Mouse (Mus musculus) midbrain, embryonic 15.5 days (tissue): ENCODE measurements around the gene Pdia4. TPM values are rescaled to one million over a fixed set of nuclear protein-coding genes. Genes with fewer than 3 reads are reported as not detected.

Experiments used
- ATAC-seq: fragments of 200-750 bp; cut with Nextera tagmentation; replicated peaks from 2 replicates; pipeline ENCODE4 v1.8.0; 2017; ENCODE audit warnings: moderate TSS enrichment
- H3K27ac ChIP-seq: fragments of 300-500 bp; sonication (generic); 2 replicates; pipeline ENCODE4 v1.5.1; 2015; ENCODE audit warnings: mild to moderate bottlenecking, inconsistent platforms
- H3K27me3 ChIP-seq: fragments of 300-500 bp; sonication (generic); replicated peaks from 2 replicates; pipeline ENCODE4 v1.6.1; 2015; ENCODE audit warnings: inconsistent platforms
- H3K36me3 ChIP-seq: fragments of 300-500 bp; sonication (generic); replicated peaks from 2 replicates; pipeline ENCODE4 v1.6.1; 2015; ENCODE audit warnings: inconsistent platforms
- H3K4me1 ChIP-seq: fragments of 300-500 bp; sonication (generic); 2 replicates; pipeline ENCODE4 v1.6.1; 2015; ENCODE audit warnings: inconsistent platforms
- H3K4me2 ChIP-seq: fragments of 300-500 bp; sonication (generic); 2 replicates; pipeline ENCODE4 v1.6.1; 2015; ENCODE audit warnings: inconsistent platforms, mild to moderate bottlenecking, moderate library complexity
- H3K4me3 ChIP-seq: fragments of 300-500 bp; sonication (generic); 2 replicates; pipeline ENCODE4 v1.5.1; 2015; ENCODE audit warnings: mild to moderate bottlenecking, inconsistent platforms
- H3K9ac ChIP-seq: fragments of 300-500 bp; sonication (generic); 2 replicates; pipeline ENCODE4 v1.6.1; 2015; ENCODE audit warnings: mild to moderate bottlenecking, inconsistent platforms
- H3K9me3 ChIP-seq: fragments of 300-500 bp; sonication (generic); 2 replicates; pipeline ENCODE4 v1.6.1; 2016; ENCODE audit warnings: inconsistent platforms
- WGBS: fragments of 180-500 bp; shearing (Covaris S2); methylation state at CpG from one replicate; pipeline ENCODE4 v1.1.7; 2015; ENCODE audit warnings: mixed read lengths; 5-methylcytosine and 5-hydroxymethylcytosine counted together
- polyA plus RNA-seq: library from polyadenylated mRNA; unstranded; fragments of >200 nt; fragmentation: Nextera tagmentation; extraction: Ambion mirVana; gene quantifications from 2 replicates; pipeline ENCODE4 v1.2.1, GENCODE M21; 2015

The Pdia4 gene
- polyA plus RNA-seq, 1 experiment from 2014 or later, result 138 TPM

- Histone ChIP-seq H3K9ac (no peak overlapping the region), H3K4me3 (no peak overlapping the region), H3K9me3 (no peaks in the 10 kb centered on the region), H3K27ac (no peak overlapping the region), H3K36me3 (peaks cover 34% of the 10 kb centered on the region), H3K4me2 (no peak overlapping the region), H3K4me1 (peaks cover 29% of the 10 kb centered on the region), H3K27me3 (no peaks in the 10 kb centered on the region)
- WGBS, result 94% methylated on average over 5 of the region's 5 CpGs
- no peak for ATAC-seq
These were observed 4.7 kb downstream of the Pdia4 start for GRCm38 (mm10) chr6:47808545-47808944.

DNA sequence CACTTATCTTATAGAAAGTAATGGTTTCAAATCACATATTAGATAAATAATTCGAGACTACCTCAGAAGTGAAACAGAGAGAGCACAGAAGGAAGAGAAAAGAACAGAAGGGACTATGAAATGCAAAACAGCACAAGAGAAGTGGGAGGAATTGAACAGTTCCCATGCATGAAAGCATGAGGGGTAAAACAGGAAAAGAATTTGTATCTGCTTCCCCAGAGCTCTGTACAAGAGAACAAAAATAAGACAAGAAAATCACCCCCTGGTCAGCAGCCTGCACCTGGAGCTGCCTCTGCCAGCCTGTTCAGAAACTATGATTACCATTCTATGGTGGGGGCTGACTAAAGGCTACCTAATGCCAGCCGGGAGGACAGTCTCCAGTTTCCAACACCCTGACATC is 5.8 kb downstream of the Pdia4 start:
- no peak overlapping the region for H3K27ac ChIP-seq
- WGBS, result 96% methylated on average over 2 of the region's 2 CpGs
- peaks cover 29% of the 10 kb centered on the region for H3K4me1 ChIP-seq
- H3K27me3 ChIP-seq, result no peaks in the 10 kb centered on the region
- ATAC-seq, result no peak
- H3K4me2 ChIP-seq, result no peak overlapping the region
- no peak overlapping the region for H3K9ac ChIP-seq
- H3K4me3 ChIP-seq, result no peak overlapping the region
- no peaks in the 10 kb centered on the region for H3K9me3 ChIP-seq
- peaks cover 44% of the 10 kb centered on the region for H3K36me3 ChIP-seq

DNA sequence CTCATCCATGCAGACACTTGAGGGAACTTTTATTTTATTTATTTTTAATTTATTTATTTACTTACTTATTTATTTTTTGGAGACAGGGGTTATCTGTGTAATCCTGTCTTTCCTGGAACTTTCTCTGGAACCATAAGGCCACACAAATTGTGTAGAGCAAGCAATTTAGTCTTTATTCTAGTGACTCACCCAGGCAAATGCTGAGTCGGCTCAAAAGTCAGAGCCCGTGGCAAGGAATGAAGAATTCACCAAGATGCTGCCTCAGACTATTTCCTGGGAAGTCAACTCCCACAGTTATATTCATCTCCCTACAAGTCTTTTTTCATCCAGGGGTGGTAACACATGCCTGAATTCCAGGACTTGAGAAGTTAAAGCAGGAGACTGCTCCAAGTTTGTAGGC is 7.7 kb downstream of the Pdia4 start:
- no peak overlapping the region for H3K9ac ChIP-seq
- no peak overlapping the region for H3K4me2 ChIP-seq
- no peaks in the 10 kb centered on the region for H3K27me3 ChIP-seq
- no peak overlapping the region for H3K4me3 ChIP-seq
- ATAC-seq, result no peak
- peaks cover 56% of the 10 kb centered on the region for H3K36me3 ChIP-seq
- H3K27ac ChIP-seq, result no peak overlapping the region
- H3K4me1 ChIP-seq, result peaks cover 12% of the 10 kb centered on the region
- no peaks in the 10 kb centered on the region for H3K9me3 ChIP-seq
- WGBS, result 87% methylated on average over 2 of the region's 2 CpGs

DNA sequence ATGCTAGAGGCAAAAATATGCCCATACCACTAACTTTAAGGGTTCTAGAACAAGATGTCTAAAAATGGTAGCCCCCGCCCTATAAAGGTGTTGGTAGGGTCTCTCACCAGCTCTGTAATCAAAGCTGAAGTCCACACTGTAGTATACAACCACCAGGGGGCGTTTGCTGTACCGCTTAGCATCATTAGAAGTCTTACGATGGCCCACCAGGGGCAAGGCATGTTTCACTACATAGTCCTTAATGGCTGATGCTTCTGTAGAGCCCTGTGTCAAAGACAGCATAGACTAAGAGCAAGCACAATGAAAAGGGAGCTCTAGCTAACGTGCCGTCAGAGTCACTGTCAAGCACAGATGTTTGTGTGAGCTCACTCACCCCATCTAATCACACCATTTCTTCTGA is 14.2 kb downstream of the Pdia4 start:
- Histone ChIP-seq H3K27me3 (no peaks in the 10 kb centered on the region), H3K4me1 (0 out of 2 replicates have a peak, but pooled peaks cover 3% of the 10 kb centered on the region), H3K9me3 (no peaks in the 10 kb centered on the region), H3K4me2 (no peak overlapping the region), H3K9ac (no peak overlapping the region), H3K27ac (no peak overlapping the region), H3K36me3 (peaks cover 65% of the 10 kb centered on the region), H3K4me3 (no peak overlapping the region)
- 50% methylated on average over 6 of the region's 6 CpGs for WGBS
- peak; percentile 45 for ATAC-seq

GRCm38 (mm10) chr6:47794106-47794830 is 19.0 kb downstream of the Pdia4 start:
- Histone ChIP-seq H3K27me3 (no peaks in the 10 kb centered on the region), H3K36me3 (peaks cover 26% of the 10 kb centered on the region), H3K9me3 (no peaks in the 10 kb centered on the region), H3K27ac (peak overlapping the region; percentile 18; the same call in 1 of the 2 replicates), H3K9ac (no peak overlapping the region), H3K4me2 (no peak overlapping the region), H3K4me3 (no peak overlapping the region), H3K4me1 (peaks cover 3% of the 10 kb centered on the region; the same call in 1 of the 2 replicates)
- 30% methylated on average over 10 of the region's 10 CpGs for WGBS
- ATAC-seq, result 0 out of 2 replicates have a peak, but pooled peaks have one; percentile 18

DNA sequence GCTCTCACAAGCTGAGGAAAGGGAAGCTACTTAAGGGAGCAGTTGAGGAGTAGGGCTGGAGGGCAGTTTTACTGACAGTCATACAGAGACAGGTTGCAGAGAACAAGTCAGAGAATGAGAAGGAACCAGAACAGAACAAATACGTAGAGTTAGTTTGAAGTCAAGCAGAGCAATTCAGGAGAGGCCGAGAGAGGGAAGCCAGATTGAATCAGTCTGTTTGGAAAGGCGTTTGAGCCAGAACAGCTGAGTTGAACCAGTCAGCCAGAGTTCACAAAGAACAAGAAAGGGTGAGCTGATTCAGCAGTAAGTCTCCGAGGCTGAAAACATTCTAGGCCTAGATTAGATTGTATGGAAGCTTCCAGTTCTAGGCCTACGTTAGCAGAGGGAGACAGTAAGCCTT is 19.9 kb downstream of the Pdia4 start:
- H3K36me3 ChIP-seq, result peaks cover 26% of the 10 kb centered on the region
- peaks cover 8% of the 10 kb centered on the region for H3K4me1 ChIP-seq
- no peaks in the 10 kb centered on the region for H3K27me3 ChIP-seq
- H3K4me2 ChIP-seq, result no peak overlapping the region
- ATAC-seq, result no peak
- no peaks in the 10 kb centered on the region for H3K9me3 ChIP-seq
- H3K4me3 ChIP-seq, result no peak overlapping the region
- WGBS, result 78% methylated on average over 5 of the region's 5 CpGs
- H3K27ac ChIP-seq, result no peak overlapping the region
- no peak overlapping the region for H3K9ac ChIP-seq

DNA sequence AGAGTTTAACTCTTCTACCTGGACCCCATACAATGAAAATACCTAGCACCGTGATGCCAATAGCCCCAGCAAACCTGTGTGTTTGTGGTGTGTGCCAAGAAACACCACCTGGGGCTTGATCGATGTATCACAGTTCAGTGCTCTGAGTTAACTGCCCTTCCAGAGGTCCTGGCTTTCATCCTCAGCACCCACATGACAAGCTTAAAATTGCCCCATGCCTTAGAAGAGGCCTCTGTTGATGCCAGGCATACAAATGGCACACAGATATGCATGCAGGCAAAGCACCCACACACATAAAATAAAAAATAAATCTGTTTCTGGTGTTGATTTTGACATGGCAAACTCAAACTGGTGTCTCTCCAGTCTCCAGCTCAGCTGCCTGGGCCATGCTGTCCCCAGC is 20.7 kb downstream of the Pdia4 start:
- peaks cover 24% of the 10 kb centered on the region for H3K36me3 ChIP-seq
- peaks cover 8% of the 10 kb centered on the region for H3K4me1 ChIP-seq
- 92% methylated on average over 2 of the region's 2 CpGs for WGBS
- H3K9ac ChIP-seq, result no peak overlapping the region
- H3K27ac ChIP-seq, result no peak overlapping the region
- ATAC-seq, result no peak
- no peaks in the 10 kb centered on the region for H3K27me3 ChIP-seq
- H3K4me3 ChIP-seq, result no peak overlapping the region
- no peak overlapping the region for H3K4me2 ChIP-seq
- no peaks in the 10 kb centered on the region for H3K9me3 ChIP-seq

DNA sequence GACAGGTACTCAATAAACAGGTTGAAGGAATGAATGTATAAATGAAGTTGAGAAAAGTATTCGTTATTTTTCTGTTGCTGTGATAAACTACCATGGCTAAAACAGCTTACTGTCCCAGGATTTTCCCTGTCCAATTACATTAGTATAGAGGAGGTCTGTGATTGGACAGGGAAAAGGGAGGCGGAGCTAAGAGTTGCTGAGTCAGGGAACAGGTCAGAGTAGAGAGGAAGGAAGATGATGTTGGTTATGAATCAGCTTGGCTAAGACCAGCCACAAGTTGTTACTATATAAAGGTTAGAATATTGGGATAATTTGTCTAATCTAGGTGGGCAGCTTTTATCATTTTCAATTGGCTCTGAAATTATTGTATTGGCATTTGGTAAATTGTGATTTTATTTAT is 22.5 kb downstream of the Pdia4 start:
- Histone ChIP-seq H3K9me3 (no peaks in the 10 kb centered on the region), H3K27ac (no peak overlapping the region), H3K27me3 (no peaks in the 10 kb centered on the region), H3K4me1 (peaks cover 8% of the 10 kb centered on the region), H3K9ac (no peak overlapping the region), H3K36me3 (peaks cover 9% of the 10 kb centered on the region), H3K4me2 (no peak overlapping the region), H3K4me3 (no peak overlapping the region)
- ATAC-seq, result no peak
- WGBS, result 60% methylated on average over 2 of the region's 2 CpGs

DNA sequence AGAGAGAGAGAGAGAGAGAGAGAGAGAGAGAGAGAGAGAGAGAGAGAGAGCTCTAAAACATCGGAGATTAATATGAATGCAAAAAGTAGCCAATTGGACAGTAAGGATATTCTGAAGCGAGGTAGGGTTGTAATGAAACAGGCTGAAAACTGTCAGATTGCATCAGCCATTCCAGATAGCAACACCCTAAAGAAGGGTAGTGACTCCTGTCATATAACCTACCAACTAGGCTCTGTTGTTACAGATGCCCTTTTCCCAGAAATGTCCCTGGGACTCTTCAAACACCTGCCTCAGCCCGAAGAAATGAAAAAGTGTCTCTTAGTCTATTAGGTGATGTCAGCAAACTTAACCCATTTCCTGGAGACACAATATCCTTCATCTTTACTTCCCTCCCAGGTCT is 24.4 kb downstream of the Pdia4 start:
- Histone ChIP-seq H3K4me3 (peak overlapping the region; percentile 46), H3K4me2 (peak overlapping the region; percentile 52), H3K9me3 (no peaks in the 10 kb centered on the region), H3K27ac (peak overlapping the region; percentile 90), H3K27me3 (no peaks in the 10 kb centered on the region), H3K4me1 (peaks cover 6% of the 10 kb centered on the region), H3K36me3 (no peaks in the 10 kb centered on the region), H3K9ac (peak overlapping the region; percentile 60)
- peak; percentile 48 for ATAC-seq
- WGBS, result 30% methylated on average over 3 of the region's 3 CpGs

GRCm38 (mm10) chr6:47787941-47788736 is 25.1 kb downstream of the Pdia4 start:
- peak overlapping the region; percentile 46 for H3K4me3 ChIP-seq
- ATAC-seq, result peak; percentile 96
- H3K27me3 ChIP-seq, result no peaks in the 10 kb centered on the region
- H3K9me3 ChIP-seq, result no peaks in the 10 kb centered on the region
- H3K27ac ChIP-seq, result peak overlapping the region; percentile 90
- 1% methylated on average over 18 of the region's 18 CpGs for WGBS
- H3K36me3 ChIP-seq, result no peaks in the 10 kb centered on the region
- H3K9ac ChIP-seq, result peak overlapping the region; percentile 60
- peak overlapping the region; percentile 52 for H3K4me2 ChIP-seq
- H3K4me1 ChIP-seq, result peaks cover 6% of the 10 kb centered on the region

DNA sequence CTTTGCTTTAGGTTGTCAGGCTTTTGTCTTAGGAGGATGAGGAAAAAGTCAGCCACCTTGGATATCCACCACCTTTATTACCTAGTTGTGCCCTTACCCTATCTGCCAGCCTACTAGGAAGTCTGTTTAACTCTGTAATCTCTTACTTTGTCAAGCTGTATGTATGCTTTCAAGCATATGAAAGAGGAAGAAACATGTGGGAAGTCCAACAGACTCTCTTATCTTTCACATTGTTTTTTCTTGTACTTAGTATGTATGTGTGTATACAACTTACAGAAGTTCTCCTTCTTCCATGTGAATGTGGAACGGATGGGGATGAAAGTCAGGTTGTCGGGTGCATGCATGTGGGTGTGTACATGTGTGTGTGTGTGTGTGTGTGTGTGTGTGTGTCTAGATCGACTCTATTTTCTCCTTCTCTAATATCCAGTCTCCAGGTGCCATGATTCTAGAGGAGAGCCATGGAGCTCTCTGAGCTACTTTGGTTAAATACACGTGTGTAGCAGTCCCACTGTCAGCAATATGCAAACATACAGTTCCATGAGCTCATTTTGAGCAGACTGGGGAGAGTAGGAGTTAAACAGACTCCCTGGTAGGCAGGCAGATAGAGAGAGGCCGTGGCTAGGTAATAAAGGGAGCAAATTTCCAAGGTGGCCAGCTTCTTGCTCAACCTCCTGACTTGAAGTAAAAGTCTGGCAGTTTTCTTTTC is 28.4 kb downstream of the Pdia4 start:
- no peak overlapping the region for H3K4me2 ChIP-seq
- H3K9ac ChIP-seq, result no peak overlapping the region
- peaks cover 14% of the 10 kb centered on the region for H3K4me1 ChIP-seq
- no peak for ATAC-seq
- no peaks in the 10 kb centered on the region for H3K36me3 ChIP-seq
- H3K4me3 ChIP-seq, result no peak overlapping the region
- H3K27me3 ChIP-seq, result no peaks in the 10 kb centered on the region
- H3K27ac ChIP-seq, result no peak overlapping the region
- WGBS, result 77% methylated on average over 5 of the region's 5 CpGs
- H3K9me3 ChIP-seq, result no peaks in the 10 kb centered on the region
